Mouse (Mus musculus): ENCODE measurements around the gene Ndufaf4.

- TF ChIP-seq CTCF (IDR thresholded peaks at IDR 0.05) (no peak), POLR2A (IDR thresholded peaks at IDR 0.05; ENCODE audit: insufficient read depth, low read depth, low read length) (no peak), EP300 (IDR thresholded peaks at IDR 0.05; ENCODE audit: insufficient read depth, low read depth, low read length) (no peak)
Observed at GRCm38 (mm10) chr4:24942728-24943424, 45.0 kb downstream of the Ndufaf4 start.
